Mouse (Mus musculus): ENCODE measurements around the gene Ptprm. TPM values are rescaled to one million over a fixed set of nuclear protein-coding genes. Genes with fewer than 3 reads are reported as not detected.

The Ptprm gene
- polyA plus RNA-seq, 1 experiment from 2014 or later = 9.0 TPM

- H3K9me3 ChIP-seq (replicated peaks) = no peaks in the 10 kb centered on the region
- H3K4me1 ChIP-seq = peaks cover 9% of the 10 kb centered on the region
- DNase-seq (ENCODE audit: low spot score) = no peak
- no peak overlapping the region for H3K4me3 ChIP-seq
- no peaks in the 10 kb centered on the region for H3K27me3 ChIP-seq (ENCODE audit: low read depth, poor library complexity, severe bottlenecking)
- 96% methylated on average over 9 of the region's 9 CpGs for WGBS
- H3K36me3 ChIP-seq = no peaks in the 10 kb centered on the region
- H3K27ac ChIP-seq = no peak overlapping the region
These were observed 121.2 kb downstream of the Ptprm start for GRCm38 (mm10) chr17:67233063-67233462.

- no peaks in the 10 kb centered on the region for H3K9me3 ChIP-seq (replicated peaks)
- H3K27me3 ChIP-seq (ENCODE audit: low read depth, poor library complexity, severe bottlenecking) = no peaks in the 10 kb centered on the region
- WGBS = 74% methylated on average over 5 of the region's 5 CpGs
- no peaks in the 10 kb centered on the region for H3K36me3 ChIP-seq
- no peak overlapping the region for H3K4me3 ChIP-seq
- peaks cover 4% of the 10 kb centered on the region; the same call in 1 of the 2 replicates for H3K4me1 ChIP-seq
- no peak overlapping the region for H3K27ac ChIP-seq
- no peak for DNase-seq (ENCODE audit: low spot score)
These were observed 127.3 kb downstream of the Ptprm start for GRCm38 (mm10) chr17:67226991-67227390.

- Histone ChIP-seq H3K4me3 (no peak overlapping the region), H3K4me1 (peaks cover 40% of the 10 kb centered on the region), H3K36me3 (no peaks in the 10 kb centered on the region), H3K27ac (no peak overlapping the region), H3K27me3 (ENCODE audit: low read depth, poor library complexity, severe bottlenecking) (no peaks in the 10 kb centered on the region), H3K9me3 (replicated peaks) (no peaks in the 10 kb centered on the region)
- no peak for DNase-seq (ENCODE audit: low spot score)
- 83% methylated on average over 1 of the region's 1 CpGs for WGBS
These were observed 138.9 kb downstream of the Ptprm start for GRCm38 (mm10) chr17:67215326-67215725.

GRCm38 (mm10) chr17:67213711-67214110, 140.5 kb downstream of the Ptprm start:
- Histone ChIP-seq H3K27me3 (ENCODE audit: low read depth, poor library complexity, severe bottlenecking) (no peaks in the 10 kb centered on the region), H3K9me3 (replicated peaks) (no peaks in the 10 kb centered on the region), H3K4me1 (peaks cover 56% of the 10 kb centered on the region), H3K27ac (no peak overlapping the region), H3K4me3 (no peak overlapping the region), H3K36me3 (no peaks in the 10 kb centered on the region)
- DNase-seq (ENCODE audit: low spot score) = no peak
- 18% methylated on average over 3 of the region's 3 CpGs for WGBS

- H3K27ac ChIP-seq = 0 out of 2 replicates have a peak overlapping the region, but pooled peaks have one; percentile 28
- H3K27me3 ChIP-seq (ENCODE audit: low read depth, poor library complexity, severe bottlenecking) = 0 out of 2 replicates have a peak, but pooled peaks cover 3% of the 10 kb centered on the region
- H3K4me3 ChIP-seq = no peak overlapping the region
- no peak for DNase-seq (ENCODE audit: low spot score)
- no peaks in the 10 kb centered on the region for H3K36me3 ChIP-seq
- H3K4me1 ChIP-seq = peaks cover 47% of the 10 kb centered on the region
- WGBS = 63% methylated on average over 8 of the region's 8 CpGs
- no peaks in the 10 kb centered on the region for H3K9me3 ChIP-seq (replicated peaks)
These were observed 144.4 kb downstream of the Ptprm start for GRCm38 (mm10) chr17:67209676-67210344.

GRCm38 (mm10) chr17:67208600-67208999, 145.7 kb downstream of the Ptprm start:
- DNase-seq (ENCODE audit: low spot score) = no peak
- no peaks in the 10 kb centered on the region for H3K9me3 ChIP-seq (replicated peaks)
- 0 out of 2 replicates have a peak, but pooled peaks cover 4% of the 10 kb centered on the region for H3K27me3 ChIP-seq (ENCODE audit: low read depth, poor library complexity, severe bottlenecking)
- H3K4me1 ChIP-seq = peaks cover 36% of the 10 kb centered on the region
- no peaks in the 10 kb centered on the region for H3K36me3 ChIP-seq
- H3K4me3 ChIP-seq = no peak overlapping the region
- H3K27ac ChIP-seq = no peak overlapping the region
- WGBS = 70% methylated on average over 5 of the region's 5 CpGs

GRCm38 (mm10) chr17:67206984-67207383, 147.3 kb downstream of the Ptprm start:
- Histone ChIP-seq H3K4me1 (peaks cover 25% of the 10 kb centered on the region), H3K27ac (no peak overlapping the region), H3K9me3 (replicated peaks) (no peaks in the 10 kb centered on the region), H3K27me3 (ENCODE audit: low read depth, poor library complexity, severe bottlenecking) (0 out of 2 replicates have a peak, but pooled peaks cover 4% of the 10 kb centered on the region), H3K4me3 (no peak overlapping the region), H3K36me3 (no peaks in the 10 kb centered on the region)
- DNase-seq (ENCODE audit: low spot score) = no peak
- 96% methylated on average over 4 of the region's 4 CpGs for WGBS

- H3K4me3 ChIP-seq = no peak overlapping the region
- 0 out of 2 replicates have a peak, but pooled peaks cover 4% of the 10 kb centered on the region for H3K27me3 ChIP-seq (ENCODE audit: low read depth, poor library complexity, severe bottlenecking)
- no peaks in the 10 kb centered on the region for H3K9me3 ChIP-seq (replicated peaks)
- no peaks in the 10 kb centered on the region for H3K36me3 ChIP-seq
- H3K27ac ChIP-seq = peak overlapping the region; percentile 34; the same call in 1 of the 2 replicates
- WGBS = 38% methylated on average over 7 of the region's 7 CpGs
- DNase-seq (ENCODE audit: low spot score) = no peak
- H3K4me1 ChIP-seq = peaks cover 15% of the 10 kb centered on the region
These were observed 153.1 kb downstream of the Ptprm start for GRCm38 (mm10) chr17:67201151-67201550.

- Histone ChIP-seq H3K27ac (no peak overlapping the region), H3K4me3 (no peak overlapping the region), H3K36me3 (no peaks in the 10 kb centered on the region), H3K9me3 (replicated peaks) (no peaks in the 10 kb centered on the region), H3K27me3 (ENCODE audit: low read depth, poor library complexity, severe bottlenecking) (no peaks in the 10 kb centered on the region), H3K4me1 (peaks cover 18% of the 10 kb centered on the region)
- 60% methylated on average over 5 of the region's 5 CpGs for WGBS
- no peak for DNase-seq (ENCODE audit: low spot score)
These were observed 160.5 kb downstream of the Ptprm start for GRCm38 (mm10) chr17:67193728-67194127.

- no peaks in the 10 kb centered on the region for H3K36me3 ChIP-seq
- WGBS = 93% methylated on average over 2 of the region's 2 CpGs
- H3K4me1 ChIP-seq = peaks cover 11% of the 10 kb centered on the region
- H3K4me3 ChIP-seq = no peak overlapping the region
- no peaks in the 10 kb centered on the region for H3K27me3 ChIP-seq (ENCODE audit: low read depth, poor library complexity, severe bottlenecking)
- no peaks in the 10 kb centered on the region for H3K9me3 ChIP-seq (replicated peaks)
- no peak overlapping the region for H3K27ac ChIP-seq
- no peak for DNase-seq (ENCODE audit: low spot score)
These were observed 165.7 kb downstream of the Ptprm start for GRCm38 (mm10) chr17:67188514-67188913.

GRCm38 (mm10) chr17:67186879-67187278, 167.4 kb downstream of the Ptprm start:
- H3K4me3 ChIP-seq = no peak overlapping the region
- H3K9me3 ChIP-seq (replicated peaks) = no peaks in the 10 kb centered on the region
- H3K4me1 ChIP-seq = peaks cover 8% of the 10 kb centered on the region
- no peak overlapping the region for H3K27ac ChIP-seq
- no peaks in the 10 kb centered on the region for H3K27me3 ChIP-seq (ENCODE audit: low read depth, poor library complexity, severe bottlenecking)
- 77% methylated on average over 6 of the region's 6 CpGs for WGBS
- DNase-seq (ENCODE audit: low spot score) = no peak
- H3K36me3 ChIP-seq = no peaks in the 10 kb centered on the region

GRCm38 (mm10) chr17:67185942-67186341, 168.3 kb downstream of the Ptprm start:
- no peaks in the 10 kb centered on the region for H3K36me3 ChIP-seq
- WGBS = 90% methylated on average over 6 of the region's 6 CpGs

GRCm38 (mm10) chr17:67179446-67179845, 174.8 kb downstream of the Ptprm start:
- no peaks in the 10 kb centered on the region for H3K27me3 ChIP-seq (ENCODE audit: low read depth, poor library complexity, severe bottlenecking)
- no peak overlapping the region for H3K27ac ChIP-seq
- no peaks in the 10 kb centered on the region for H3K36me3 ChIP-seq
- H3K9me3 ChIP-seq (replicated peaks) = no peaks in the 10 kb centered on the region
- WGBS = 88% methylated on average over 1 of the region's 1 CpGs
- peaks cover 6% of the 10 kb centered on the region for H3K4me1 ChIP-seq
- no peak overlapping the region for H3K4me3 ChIP-seq
- no peak for DNase-seq (ENCODE audit: low spot score)

More at GRCm38 (mm10) chr17:67185942-67186341, 168.3 kb downstream of the Ptprm start:
- Histone ChIP-seq H3K27ac (no peak overlapping the region), H3K9me3 (replicated peaks) (no peaks in the 10 kb centered on the region), H3K4me3 (no peak overlapping the region), H3K4me1 (peaks cover 8% of the 10 kb centered on the region), H3K27me3 (ENCODE audit: low read depth, poor library complexity, severe bottlenecking) (no peaks in the 10 kb centered on the region)
- no peak for DNase-seq (ENCODE audit: low spot score)
